Mouse (Mus musculus): ENCODE measurements around the gene Agtr1a.

Agtr1a gene

GRCm38 (mm10) chr13:30336148-30336801 lies at the start of gene Agtr1a:
TSS of gene Agtr1a (plus strand) at chr13:30336441.
- no peak for DNase-seq (ENCODE audit: extremely low read depth, low read depth, low spot score)

GRCm38 (mm10) chr13:30310221-30310620 lies 26.0 kb upstream of the Agtr1a start:
- no peak for DNase-seq (ENCODE audit: extremely low read depth, low read depth, low spot score)

GRCm38 (mm10) chr13:30324669-30325346 lies 11.4 kb upstream of the Agtr1a start:
- DNase-seq (ENCODE audit: extremely low read depth, low read depth, low spot score) = no peak

- no peak for DNase-seq (ENCODE audit: extremely low read depth, low read depth, low spot score)
Measured at GRCm38 (mm10) chr13:30331061-30331460, 5.2 kb upstream of the Agtr1a start.

GRCm38 (mm10) chr13:30331851-30332250 lies 4.4 kb upstream of the Agtr1a start:
- no peak for DNase-seq (ENCODE audit: extremely low read depth, low read depth, low spot score)

- DNase-seq (ENCODE audit: extremely low read depth, low read depth, low spot score) = no peak
Measured at GRCm38 (mm10) chr13:30332581-30332980, 3.7 kb upstream of the Agtr1a start.

- DNase-seq (ENCODE audit: extremely low read depth, low read depth, low spot score) = no peak
Measured at GRCm38 (mm10) chr13:30334667-30335066, 1.6 kb upstream of the Agtr1a start.

GRCm38 (mm10) chr13:30336913-30337312 lies 672 bp downstream of the Agtr1a start:
- no peak for DNase-seq (ENCODE audit: extremely low read depth, low read depth, low spot score)

GRCm38 (mm10) chr13:30337646-30338045 lies 1.4 kb downstream of the Agtr1a start:
- DNase-seq (ENCODE audit: extremely low read depth, low read depth, low spot score) = no peak

GRCm38 (mm10) chr13:30338576-30338975 lies 2.3 kb downstream of the Agtr1a start:
- DNase-seq (ENCODE audit: extremely low read depth, low read depth, low spot score) = no peak

- no peak for DNase-seq (ENCODE audit: extremely low read depth, low read depth, low spot score)
Measured at GRCm38 (mm10) chr13:30339927-30340326, 3.7 kb downstream of the Agtr1a start.

GRCm38 (mm10) chr13:30341987-30342898 lies 6.0 kb downstream of the Agtr1a start:
- DNase-seq (ENCODE audit: extremely low read depth, low read depth, low spot score) = no peak

- DNase-seq (ENCODE audit: extremely low read depth, low read depth, low spot score) = no peak
Measured at GRCm38 (mm10) chr13:30345427-30345913, 9.2 kb downstream of the Agtr1a start.

- no peak for DNase-seq (ENCODE audit: extremely low read depth, low read depth, low spot score)
Measured at GRCm38 (mm10) chr13:30346881-30347280, 10.6 kb downstream of the Agtr1a start.

GRCm38 (mm10) chr13:30348306-30348705 lies 12.1 kb downstream of the Agtr1a start:
- no peak for DNase-seq (ENCODE audit: extremely low read depth, low read depth, low spot score)

GRCm38 (mm10) chr13:30351966-30352365 lies 15.7 kb downstream of the Agtr1a start:
- no peak for DNase-seq (ENCODE audit: extremely low read depth, low read depth, low spot score)

- peak; percentile 55 for DNase-seq (ENCODE audit: extremely low read depth, low read depth, low spot score)
Measured at GRCm38 (mm10) chr13:30354991-30355580, 18.8 kb downstream of the Agtr1a start.

- peak; percentile 39 for DNase-seq (ENCODE audit: extremely low read depth, low read depth, low spot score)
Measured at GRCm38 (mm10) chr13:30355979-30356378, 19.7 kb downstream of the Agtr1a start.

- DNase-seq (ENCODE audit: extremely low read depth, low read depth, low spot score) = no peak
Measured at GRCm38 (mm10) chr13:30358456-30359168, 22.4 kb downstream of the Agtr1a start.

- no peak for DNase-seq (ENCODE audit: extremely low read depth, low read depth, low spot score)
Measured at GRCm38 (mm10) chr13:30359886-30360285, 23.6 kb downstream of the Agtr1a start.
